Mouse (Mus musculus) heart, adult 10 weeks (tissue): ENCODE measurements around the gene Slc12a6. TPM values are rescaled to one million over a fixed set of nuclear protein-coding genes. Genes with fewer than 3 reads are reported as not detected.

Experiments
- polyA plus RNA-seq: library from polyadenylated mRNA; stranded (reverse); fragments of 350-450 nt; fragmentation: Illumina TruSeq; extraction: RNeasy Lipid Tissue Mini Kit (QIAGEN cat#74804); gene quantifications from one replicate; pipeline ENCODE4 v1.2.3, GENCODE M21; 2014; ENCODE audit warnings: low read depth, low replicate concordance

The Slc12a6 gene
- polyA plus RNA-seq = 31.5 TPM

GRCm38 (mm10) chr2:112265448-112266241 is at the start of gene Slc12a6:
Gene Slc12a6 (plus strand): TSS chr2:112265825.

GRCm38 (mm10) chr2:112239212-112239934 is 26.3 kb upstream of the Slc12a6 start, which contains the start of gene Lpcat4:
Gene Lpcat4 (plus strand): TSS chr2:112239468.

GRCm38 (mm10) chr2:112259241-112259962 is 6.2 kb upstream of the Slc12a6 start, which contains the start of gene Nutm1:
Gene Nutm1 (minus strand): TSS chr2:112259291.

GRCm38 (mm10) chr2:112261748-112262653 is 3.6 kb upstream of the Slc12a6 start, which contains the start of gene Nop10:
Gene Nop10 (plus strand): TSS chr2:112261926.

GRCm38 (mm10) chr2:112266242-112266592 is 592 bp downstream of the Slc12a6 start, which contains the start of gene Gm21985:
Gene Gm21985 (plus strand): TSS chr2:112266314.

GRCm38 (mm10) chr2:112367726-112368673 is 102.4 kb downstream of the Slc12a6 start, which contains the start of gene Emc4:
Gene Emc4 (minus strand): TSS chr2:112368027.

GRCm38 (mm10) chr2:112378973-112379898 is 113.6 kb downstream of the Slc12a6 start, which contains the start of gene Katnbl1:
Gene Katnbl1 (plus strand): TSS chr2:112379211.

Other genes starting within 250 kb of the Slc12a6 start
- gene Olfr1311, start 241.4 kb upstream of the Slc12a6 start, polyA plus RNA-seq = not detected
- gene Olfr1312, start 215.6 kb upstream of the Slc12a6 start, polyA plus RNA-seq = not detected
- gene Olfr1313, start 188.0 kb upstream of the Slc12a6 start, polyA plus RNA-seq = not detected
- not detected for gene Olfr1314, start 169.0 kb upstream of the Slc12a6 start, polyA plus RNA-seq
- gene Olfr1315-ps1, start 150.4 kb upstream of the Slc12a6 start, polyA plus RNA-seq = not detected
- gene Olfr1316, start 130.8 kb upstream of the Slc12a6 start, polyA plus RNA-seq = not detected
- gene Olfr1317, start 125.5 kb upstream of the Slc12a6 start, polyA plus RNA-seq = not detected
- gene Olfr1318, start 111.6 kb upstream of the Slc12a6 start, polyA plus RNA-seq = not detected
- 4.6 TPM for gene Lpcat4, start 26.4 kb upstream of the Slc12a6 start, polyA plus RNA-seq
- not detected for gene Nutm1, start 6.5 kb upstream of the Slc12a6 start, polyA plus RNA-seq
- gene Nop10, start 3.9 kb upstream of the Slc12a6 start, polyA plus RNA-seq = 60.8 TPM
- not detected for gene Gm21985, start 489 bp downstream of the Slc12a6 start, polyA plus RNA-seq
- 99.6 TPM for gene Emc4, start 102.2 kb downstream of the Slc12a6 start, polyA plus RNA-seq
- 5.2 TPM for gene Katnbl1, start 113.4 kb downstream of the Slc12a6 start, polyA plus RNA-seq
- 17.7 TPM for gene Emc7, start 189.2 kb downstream of the Slc12a6 start, polyA plus RNA-seq
- gene Chrm5, start 214.9 kb downstream of the Slc12a6 start, polyA plus RNA-seq = not detected
- 20.4 TPM for gene Aven, start 227.1 kb downstream of the Slc12a6 start, polyA plus RNA-seq